Mouse (Mus musculus) heart, embryonic 14.5 days (tissue): ENCODE data around the gene Ccdc58. TPM values are rescaled to one million over a fixed set of nuclear protein-coding genes. Genes with fewer than 3 reads are reported as not detected.
"Not testable (repeated sequence)": the region's sequence is repeated elsewhere in the genome, so short reads cannot be mapped to it uniquely, and the experiment has no call there.

Experiments
- ATAC-seq: fragments of 200-750 bp; cut with Nextera tagmentation; 2 replicates; pipeline ENCODE4 v1.8.0; 2017; ENCODE audit warnings: low read depth, moderate TSS enrichment; ENCODE audit not compliant: insufficient number of reproducible peaks, insufficient read depth, low FRiP score
- H3K27ac ChIP-seq, 2 experiments: fragments of 200-500 bp in 1 of 2; fragments of 300-500 bp in 1 of 2; sonication (generic) in 1 of 2; replicated peaks in 1 of 2; 2 replicates each; pipeline ENCODE4 v1.5.1; 2012 to 2014; ENCODE audit warnings: low read depth in 2 of 2, low read length in 2 of 2, control low read depth in 1 of 2, mild to moderate bottlenecking in 1 of 2, mixed read lengths in 1 of 2; ENCODE audit not compliant: control insufficient read depth in 1 of 2, insufficient read depth in 1 of 2
- H3K27me3 ChIP-seq: fragments of 300-500 bp; sonication (generic); 2 replicates; pipeline ENCODE4 v1.6.1; 2014; ENCODE audit warnings: mild to moderate bottlenecking, low read length, control low read depth; ENCODE audit not compliant: control insufficient read depth, insufficient read depth
- H3K36me3 ChIP-seq: fragments of 300-500 bp; sonication (generic); 2 replicates; pipeline ENCODE4 v1.6.1; 2014; ENCODE audit warnings: mild to moderate bottlenecking, control low read depth, low read length, mixed read lengths; ENCODE audit not compliant: control insufficient read depth, insufficient read depth
- H3K4me1 ChIP-seq, 2 experiments: fragments of 200-500 bp in 1 of 2; fragments of 300-500 bp in 1 of 2; sonication (generic) in 1 of 2; 2 replicates each; pipeline ENCODE4 v1.6.1; 2012 to 2014; ENCODE audit warnings: low read length in 2 of 2, control low read depth in 1 of 2, mixed read lengths in 1 of 2; ENCODE audit not compliant: control insufficient read depth in 2 of 2, insufficient read depth in 2 of 2
- H3K4me2 ChIP-seq: fragments of 300-500 bp; sonication (generic); 2 replicates; pipeline ENCODE4 v1.6.1; 2014; ENCODE audit warnings: mild to moderate bottlenecking, low read length
- H3K4me3 ChIP-seq, 2 experiments: fragments of 200-500 bp in 1 of 2; fragments of 300-500 bp in 1 of 2; sonication (generic) in 1 of 2; 2 replicates each; pipeline ENCODE4 v1.5.1; 2012 to 2014; ENCODE audit warnings: low read length in 2 of 2, mild to moderate bottlenecking in 2 of 2, control low read depth in 1 of 2, low read depth in 1 of 2, moderate library complexity in 1 of 2; ENCODE audit not compliant: control insufficient read depth in 1 of 2, insufficient read depth in 1 of 2
- H3K9ac ChIP-seq: fragments of 300-500 bp; sonication (generic); 2 replicates; pipeline ENCODE4 v1.6.1; 2014; ENCODE audit warnings: mild to moderate bottlenecking, low read length
- H3K9me3 ChIP-seq: fragments of 300-500 bp; sonication (generic); 2 replicates; pipeline ENCODE4 v1.6.1; 2016; ENCODE audit warnings: low read length, control low read depth; ENCODE audit not compliant: control insufficient read depth
- WGBS: fragments of 180-500 bp; shearing (Covaris S2); extraction: QIAGEN DNeasy Blood & Tissue Kit; methylation state at CpG from one replicate; pipeline ENCODE4 v1.1.7; 2014; 5-methylcytosine and 5-hydroxymethylcytosine counted together
- polyA plus RNA-seq: library from polyadenylated mRNA; unstranded; fragments of >200 nt; fragmentation: Nextera tagmentation; extraction: Ambion mirVana; gene quantifications from 2 replicates; pipeline ENCODE4 v1.2.1, GENCODE M21; 2014

Ccdc58 gene
- 76.2 and 77.5 TPM in 2 replicates for polyA plus RNA-seq

DNA sequence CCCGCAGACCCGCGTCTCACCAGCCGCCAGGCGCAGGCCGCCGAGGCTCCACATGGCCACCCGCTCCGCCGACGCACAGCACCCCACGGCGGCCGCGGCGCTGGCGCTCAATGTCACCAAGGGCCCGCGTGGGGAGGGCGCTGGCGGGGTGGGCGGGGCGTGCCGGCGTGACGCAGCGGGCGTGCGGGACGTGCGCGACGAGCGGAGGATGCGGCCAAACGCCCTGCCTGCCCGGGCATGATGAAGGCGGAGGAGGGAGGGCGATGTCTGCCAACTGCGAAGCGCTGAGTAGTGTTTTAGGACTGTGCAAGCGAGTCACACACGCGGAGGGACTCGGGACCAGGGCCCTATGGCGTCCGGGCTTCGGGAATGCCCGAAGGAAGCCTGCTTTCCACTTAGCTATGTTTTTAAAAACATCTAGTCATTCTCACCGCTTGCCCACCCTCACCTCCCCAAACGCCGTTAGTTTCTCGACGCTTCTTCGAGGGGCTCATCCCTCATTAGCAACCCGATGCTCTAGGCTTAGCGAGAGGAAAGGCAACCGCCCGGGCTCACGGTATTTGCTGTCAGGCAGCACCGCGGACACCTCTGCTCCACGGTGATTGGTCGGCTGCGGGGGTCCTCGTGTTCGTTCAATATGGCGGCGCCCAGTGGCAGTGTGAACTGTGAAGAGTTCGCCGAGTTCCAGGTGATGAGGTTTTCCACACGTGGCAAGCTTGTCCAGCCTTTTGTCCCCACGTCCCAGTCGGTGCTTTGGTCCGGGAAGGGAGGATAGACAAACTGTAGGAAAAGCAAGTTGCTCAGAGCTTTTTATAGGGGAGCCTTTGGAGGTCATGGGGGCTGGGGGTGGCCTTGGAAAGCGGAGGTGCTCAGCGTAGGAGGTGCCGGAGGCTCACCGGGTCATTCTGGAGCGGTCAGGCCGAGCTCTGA lies at the start of gene Ccdc58, which contains the start of gene Fam162a:
Gene Ccdc58, plus strand, starts transcription at position 236 of the 930 bp plus-strand sequence.
Gene Fam162a, minus strand, starts transcription at position 145 of the 930 bp plus-strand sequence.
- under 1% methylated on average over 80 of the region's 81 CpGs for WGBS
- ATAC-seq: peak; percentile 91

DNA sequence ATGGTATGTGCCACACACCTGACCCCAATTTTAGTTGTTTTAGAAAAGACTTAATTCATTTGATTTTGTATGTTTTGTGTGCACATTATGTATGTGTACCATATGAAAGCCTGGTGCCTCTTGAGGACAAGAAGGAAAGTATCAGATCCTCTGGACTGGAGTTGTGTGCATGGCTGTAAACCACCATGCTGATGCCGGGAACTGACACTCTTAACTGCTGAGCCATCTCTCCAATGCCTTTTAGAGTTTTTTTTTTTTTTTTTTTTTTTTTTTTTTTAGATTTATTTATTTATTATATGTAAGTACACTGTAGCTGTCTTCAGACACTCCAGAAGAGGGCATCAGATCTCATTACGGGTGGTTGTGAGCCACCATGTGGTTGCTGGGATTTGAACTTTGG lies 43.4 kb upstream of the Ccdc58 start:
- not testable (repeated sequence) for H3K4me3 ChIP-seq, H3K4me1 ChIP-seq, H3K27ac ChIP-seq, H3K9me3 ChIP-seq, ATAC-seq, H3K27me3 ChIP-seq, H3K9ac ChIP-seq, H3K4me2 ChIP-seq
- WGBS: 89% methylated on average over 1 of the region's 2 CpGs
- peaks cover 73% of the 10 kb centered on the region for H3K36me3 ChIP-seq

More for the DNA sequence above, at the start of gene Ccdc58, which contains the start of gene Fam162a:
- peak within 1 kb of the TSS; percentile 83 for H3K4me2 ChIP-seq
- peak within 1 kb of the TSS; percentile 100 for H3K27ac ChIP-seq
- peaks cover 27% of the 10 kb centered on the region for H3K36me3 ChIP-seq
- peaks cover 2 to 28% of the 10 kb centered on the region in 2 experiments; a peak in 3 of 4 replicates for H3K4me1 ChIP-seq
- no peaks in the 10 kb centered on the region for H3K27me3 ChIP-seq
- peak within 1 kb of the TSS; percentile 87 for H3K9ac ChIP-seq
- peak within 1 kb of the TSS; percentile 77 to 80 for H3K4me3 ChIP-seq
- H3K9me3 ChIP-seq: no peaks in the 10 kb centered on the region

DNA sequence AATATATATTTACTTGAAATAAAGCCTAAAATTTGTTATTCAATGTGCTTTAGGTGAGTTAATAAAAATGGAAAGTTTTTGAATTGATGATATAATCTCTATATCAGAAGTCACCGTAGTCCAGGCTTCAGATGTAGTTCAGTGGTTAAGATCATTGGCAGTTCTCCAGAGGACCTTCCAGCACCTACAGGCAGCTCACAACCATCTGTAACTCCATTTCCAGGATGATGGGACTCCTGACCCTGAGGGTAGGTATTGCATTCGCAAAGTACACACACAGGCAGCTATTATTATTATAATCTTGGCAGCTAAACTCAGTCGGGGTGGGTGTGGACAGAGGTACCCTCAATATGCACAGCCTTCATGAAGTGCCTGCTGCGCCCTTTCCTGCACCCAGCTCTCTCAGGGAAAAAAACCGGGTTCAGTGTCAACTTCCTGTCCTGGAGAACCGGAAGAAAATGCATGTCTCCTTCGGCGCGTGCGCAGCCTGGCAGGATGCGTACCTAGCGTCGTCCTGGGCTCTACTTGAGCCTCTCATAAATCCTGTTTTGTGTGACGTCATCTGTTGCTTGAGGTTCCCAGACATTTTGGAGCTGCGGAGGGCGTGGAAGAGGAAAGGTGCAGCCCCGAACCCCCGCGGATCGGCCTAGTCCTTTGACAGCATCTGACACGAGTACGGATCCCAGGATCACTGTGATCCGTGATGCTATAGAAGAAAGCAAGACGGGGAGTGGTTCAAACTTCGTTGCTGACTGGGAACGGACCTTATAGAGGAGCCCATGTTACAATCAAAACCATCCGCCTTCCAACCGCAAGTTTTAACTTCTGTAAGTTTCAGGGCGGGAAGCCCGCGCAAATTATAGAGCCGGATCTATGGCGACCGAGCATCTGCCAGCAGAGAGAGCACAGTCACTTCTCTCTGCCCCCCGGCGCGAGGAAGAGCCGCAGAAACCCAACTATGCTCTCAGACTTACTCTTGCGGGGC lies 30.6 kb upstream of the Ccdc58 start, which contains the start of gene Wdr5b:
Gene Wdr5b, plus strand, starts transcription at position 551 of the 985 bp plus-strand sequence.
- Histone ChIP-seq H3K27ac (peak within 1 kb of the TSS; percentile 78 to 90), H3K9me3 (no peaks in the 10 kb centered on the region), H3K4me3 (peak within 1 kb of the TSS; percentile 67 to 72), H3K9ac (peak within 1 kb of the TSS; percentile 88), H3K4me2 (peak within 1 kb of the TSS; percentile 69), H3K36me3 (peaks cover 49% of the 10 kb centered on the region), H3K27me3 (no peaks in the 10 kb centered on the region), H3K4me1 (peaks cover 9 to 28% of the 10 kb centered on the region in 2 experiments)
- 2% methylated on average over 39 of the region's 39 CpGs for WGBS
- ATAC-seq: peak; percentile 91

DNA sequence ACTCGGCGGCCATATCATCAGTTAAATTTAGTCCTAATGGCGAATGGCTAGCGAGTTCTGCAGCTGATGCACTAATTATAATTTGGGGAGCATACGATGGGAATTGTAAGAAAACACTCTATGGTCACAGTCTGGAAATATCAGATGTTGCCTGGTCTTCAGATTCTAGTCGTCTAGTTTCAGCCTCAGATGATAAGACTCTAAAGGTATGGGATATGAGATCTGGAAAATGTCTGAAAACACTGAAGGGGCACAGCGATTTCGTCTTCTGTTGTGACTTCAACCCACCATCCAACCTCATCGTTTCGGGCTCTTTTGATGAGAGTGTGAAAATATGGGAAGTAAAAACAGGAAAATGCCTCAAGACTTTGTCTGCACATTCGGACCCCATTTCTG lies 29.9 kb upstream of the Ccdc58 start:
- peak overlapping the region; percentile 88 for H3K9ac ChIP-seq
- peaks cover 54% of the 10 kb centered on the region for H3K36me3 ChIP-seq
- H3K27ac ChIP-seq: peak overlapping the region; percentile 78 to 90
- H3K27me3 ChIP-seq: no peaks in the 10 kb centered on the region
- no peaks in the 10 kb centered on the region for H3K9me3 ChIP-seq
- H3K4me2 ChIP-seq: peak overlapping the region; percentile 69
- peaks cover 9 to 28% of the 10 kb centered on the region in 2 experiments for H3K4me1 ChIP-seq
- 18% methylated on average over 11 of the region's 11 CpGs for WGBS
- ATAC-seq: no peak
- peak overlapping the region; percentile 67 to 72 for H3K4me3 ChIP-seq

DNA sequence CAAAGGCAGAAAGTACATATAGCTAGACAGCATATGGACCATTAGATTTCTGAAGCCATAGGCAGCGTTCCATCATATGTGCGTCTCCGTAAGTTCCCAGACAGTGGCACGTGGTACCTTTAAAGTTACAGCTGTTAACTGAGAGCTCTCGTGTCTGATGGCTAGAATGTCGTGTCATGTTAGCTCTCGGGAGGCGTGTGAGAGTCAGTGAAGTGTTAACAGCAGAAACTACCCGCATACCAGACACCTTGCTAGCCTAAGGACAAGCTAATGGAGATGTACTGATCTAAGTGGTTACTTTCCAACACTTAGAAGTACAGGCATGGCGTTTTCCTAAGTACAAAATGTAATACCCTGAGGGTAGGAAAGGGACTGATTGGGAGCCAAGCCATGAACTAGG lies 28.4 kb upstream of the Ccdc58 start:
- H3K36me3 ChIP-seq: peaks cover 57% of the 10 kb centered on the region
- H3K27ac ChIP-seq: 0 out of 4 replicates have a peak overlapping the region, but pooled peaks of 1 of the 2 experiments have one; percentile 21

DNA sequence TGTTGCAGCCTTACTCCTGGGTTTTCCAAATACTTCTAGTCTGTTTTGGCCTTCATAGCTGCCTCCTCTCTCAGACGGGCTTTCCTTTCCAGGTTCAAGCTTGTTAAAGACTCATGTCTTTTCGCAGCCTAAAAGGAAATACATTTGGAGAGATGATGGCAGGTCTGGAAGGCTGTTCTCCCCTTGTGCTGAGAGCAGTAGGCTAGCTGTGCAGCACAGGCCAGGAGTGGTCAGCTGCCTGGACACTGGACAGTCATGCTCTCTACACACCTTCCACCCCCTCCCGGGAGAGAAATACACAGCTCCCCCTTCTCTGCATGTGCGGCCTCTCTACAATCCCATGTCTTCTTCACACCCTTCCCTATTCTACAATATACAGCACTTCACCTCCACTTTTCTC lies 27.5 kb upstream of the Ccdc58 start:
- Histone ChIP-seq H3K9me3 (no peaks in the 10 kb centered on the region), H3K4me2 (no peak overlapping the region), H3K9ac (no peak overlapping the region; the same call in 1 of the 2 replicates), H3K27ac (no peak overlapping the region), H3K4me1 (peaks cover 9 to 28% of the 10 kb centered on the region in 2 experiments), H3K36me3 (peaks cover 66% of the 10 kb centered on the region), H3K27me3 (no peaks in the 10 kb centered on the region), H3K4me3 (no peak overlapping the region)
- no peak for ATAC-seq
- 71% methylated on average over 4 of the region's 4 CpGs for WGBS

More for the DNA sequence above, 28.4 kb upstream of the Ccdc58 start:
- Histone ChIP-seq H3K4me3 (no peak overlapping the region), H3K4me1 (peaks cover 9 to 28% of the 10 kb centered on the region in 2 experiments), H3K27me3 (no peaks in the 10 kb centered on the region), H3K4me2 (peak overlapping the region; percentile 4; the same call in 1 of the 2 replicates), H3K9ac (no peak overlapping the region), H3K9me3 (no peaks in the 10 kb centered on the region)
- peak; percentile 18; the same call in 1 of the 2 replicates for ATAC-seq
- WGBS: 38% methylated on average over 10 of the region's 10 CpGs

DNA sequence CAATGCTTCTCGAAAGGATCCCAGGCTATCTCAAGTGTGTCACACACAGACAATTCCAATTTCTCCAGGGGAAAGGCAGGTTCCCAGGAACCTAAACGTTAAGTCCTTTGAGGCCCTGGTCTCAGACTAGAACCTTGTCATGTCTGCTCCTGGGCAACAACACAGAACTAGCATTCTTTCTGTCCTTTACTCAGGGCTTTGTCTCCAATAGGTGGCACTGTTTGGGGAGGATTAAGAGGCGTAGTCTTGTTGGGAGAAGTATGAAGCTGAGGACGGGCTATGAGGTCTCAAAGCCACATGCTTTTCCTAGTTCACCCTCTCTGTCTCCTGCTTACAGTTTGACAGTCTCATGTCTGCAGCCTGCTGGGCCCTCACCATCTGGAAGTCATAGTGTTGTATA lies 23.9 kb upstream of the Ccdc58 start:
- no peak overlapping the region for H3K27ac ChIP-seq
- no peak for ATAC-seq
- H3K9ac ChIP-seq: no peak overlapping the region
- H3K9me3 ChIP-seq: no peaks in the 10 kb centered on the region
- no peaks in the 10 kb centered on the region for H3K27me3 ChIP-seq
- 88% methylated on average over 4 of the region's 4 CpGs for WGBS
- H3K36me3 ChIP-seq: peaks cover 96% of the 10 kb centered on the region
- no peak overlapping the region for H3K4me3 ChIP-seq
- no peak overlapping the region for H3K4me2 ChIP-seq
- peaks cover 6 to 19% of the 10 kb centered on the region in 2 experiments for H3K4me1 ChIP-seq
